Mouse (Mus musculus): ENCODE measurements around the gene Csrnp3. TPM values are rescaled to one million over a fixed set of nuclear protein-coding genes. Genes with fewer than 3 reads are reported as not detected.
"Not testable (repeated sequence)": the region's sequence is repeated elsewhere in the genome, so short reads cannot be mapped to it uniquely, and the experiment has no call there.

The Csrnp3 gene
- not detected for polyA plus RNA-seq (2017; shearing (Covaris generic))

DNA sequence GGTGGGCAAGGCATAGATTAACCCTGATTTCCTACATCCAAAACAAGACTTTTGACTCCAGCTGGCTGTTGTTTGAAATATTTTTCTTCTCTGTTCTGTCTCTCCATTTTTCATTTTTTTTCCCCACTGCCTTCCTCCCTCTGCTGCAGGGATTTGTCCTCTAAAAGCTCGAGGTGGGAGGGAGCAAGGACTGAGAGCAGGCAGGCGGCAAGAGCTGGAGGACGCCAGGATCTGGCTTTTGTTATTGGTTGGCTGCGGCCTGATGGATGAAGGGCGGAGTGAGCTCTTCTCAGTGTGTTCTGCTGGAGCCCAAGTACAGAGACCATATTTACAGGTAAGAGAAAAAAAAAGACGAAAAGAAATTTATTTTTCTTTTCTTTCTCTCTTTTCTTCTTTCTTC lies at the start of gene Csrnp3:
Csrnp3 (plus strand) TSS at position 217 of the 400 bp plus-strand sequence.
- no peak for ATAC-seq

GRCm38 (mm10) chr2:65801054-65801709 lies 44.4 kb upstream of the Csrnp3 start:
- no peak for ATAC-seq

GRCm38 (mm10) chr2:65806556-65806955 lies 39.0 kb upstream of the Csrnp3 start:
- ATAC-seq: no peak

- ATAC-seq: peak; percentile 51
Measured at GRCm38 (mm10) chr2:65811203-65811602, 34.4 kb upstream of the Csrnp3 start.

DNA sequence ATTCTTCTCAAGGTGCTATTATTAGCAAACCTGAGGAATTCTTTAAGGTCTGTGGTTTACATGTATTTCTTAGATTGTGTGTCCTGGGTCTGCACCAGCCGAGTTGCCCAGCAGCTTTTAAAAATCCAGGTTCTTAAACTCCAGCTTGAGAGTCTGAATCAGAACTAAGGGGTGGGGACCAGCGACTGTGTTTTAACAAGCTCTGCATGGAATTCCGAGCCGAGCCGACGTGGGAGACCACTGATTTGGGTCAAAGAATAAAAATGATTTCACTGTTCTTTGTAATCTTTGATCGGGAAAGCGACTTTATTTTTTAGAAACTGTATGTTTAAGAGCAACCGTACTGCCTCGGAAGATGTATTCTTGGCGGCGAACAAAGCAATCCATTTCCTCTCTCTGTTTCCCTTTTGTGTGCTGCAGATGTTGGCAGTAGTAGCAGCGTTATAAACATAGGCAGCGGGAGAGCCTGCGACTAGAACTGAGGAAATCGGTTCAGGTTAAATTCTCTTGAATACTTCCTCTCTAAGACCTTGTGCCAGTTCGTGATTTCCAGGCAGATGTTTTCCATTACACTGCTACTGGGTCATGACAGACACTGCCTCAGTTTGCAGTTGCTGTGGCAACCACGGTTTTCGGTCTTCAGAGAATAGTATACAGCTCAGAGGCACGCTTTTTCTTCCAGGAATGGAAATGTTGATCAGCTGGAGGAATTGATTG lies 27.3 kb upstream of the Csrnp3 start:
- ATAC-seq: peak; percentile 94

DNA sequence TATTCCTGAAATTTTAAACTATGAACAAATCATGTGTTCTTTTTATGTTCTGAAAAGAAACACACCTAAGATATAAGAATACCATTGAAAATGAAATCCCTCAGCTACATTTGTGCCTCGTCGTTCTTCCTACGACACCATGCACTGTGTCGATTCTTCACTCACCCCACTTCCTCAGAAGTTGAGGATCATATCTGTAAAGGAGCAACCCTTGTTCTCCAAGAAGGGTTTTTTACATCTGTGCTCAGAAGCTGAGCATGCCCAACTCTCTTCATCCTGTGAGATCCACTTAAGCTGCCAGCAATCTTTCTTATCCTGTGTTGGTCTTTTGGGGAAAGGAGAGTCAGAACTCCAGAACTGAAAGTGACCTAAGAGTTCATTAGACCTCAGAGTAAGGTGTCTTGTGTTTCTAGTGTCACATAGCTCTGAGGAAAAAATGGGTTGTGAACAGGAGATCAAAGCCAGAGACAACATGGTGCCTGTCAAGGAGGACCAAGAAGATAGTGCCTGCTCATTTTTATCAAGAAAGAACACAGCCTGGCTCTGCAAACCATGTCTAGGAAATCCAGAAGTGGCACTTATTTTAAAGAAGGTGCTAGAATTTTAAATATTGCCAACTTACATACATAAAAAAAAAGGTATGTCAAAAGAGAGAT lies 25.3 kb upstream of the Csrnp3 start:
- no peak for ATAC-seq

- peak; percentile 10 for ATAC-seq
Measured at GRCm38 (mm10) chr2:65826314-65826713, 19.3 kb upstream of the Csrnp3 start.

- peak; percentile 79 for ATAC-seq
Measured at GRCm38 (mm10) chr2:65826801-65827200, 18.8 kb upstream of the Csrnp3 start.

- ATAC-seq: no peak
Measured at GRCm38 (mm10) chr2:65828699-65829098, 16.9 kb upstream of the Csrnp3 start.

DNA sequence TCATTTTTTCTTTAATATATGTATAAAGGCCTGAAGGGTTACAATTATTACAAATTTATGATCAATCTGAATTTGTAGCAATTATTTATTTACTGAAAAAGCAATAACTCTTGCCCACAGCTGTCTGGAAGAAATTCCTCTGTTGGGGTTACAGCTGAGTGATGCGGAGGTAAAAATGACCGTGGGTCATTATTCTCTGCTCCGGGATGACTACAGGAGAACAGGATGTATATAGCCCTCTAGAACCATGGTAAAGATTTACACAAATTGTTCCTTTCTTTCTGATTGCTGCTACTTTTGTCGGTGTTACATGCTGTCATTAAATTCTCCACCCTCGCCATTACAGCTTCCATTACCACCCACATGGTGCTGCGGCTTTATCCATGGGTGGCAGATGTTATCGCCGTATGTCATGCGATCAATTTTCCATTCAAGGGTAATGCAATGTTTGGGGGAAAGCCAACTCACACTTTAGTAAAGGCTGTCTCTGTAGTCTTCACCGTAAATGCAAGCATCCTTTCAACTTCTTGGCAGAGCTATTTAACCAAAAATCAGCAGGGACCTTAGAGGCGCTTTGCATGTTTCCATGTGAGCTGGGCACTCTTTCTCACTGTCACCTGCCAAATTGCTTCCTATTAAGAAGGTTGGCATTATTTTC lies 12.7 kb upstream of the Csrnp3 start:
- ATAC-seq: peak; percentile 75

DNA sequence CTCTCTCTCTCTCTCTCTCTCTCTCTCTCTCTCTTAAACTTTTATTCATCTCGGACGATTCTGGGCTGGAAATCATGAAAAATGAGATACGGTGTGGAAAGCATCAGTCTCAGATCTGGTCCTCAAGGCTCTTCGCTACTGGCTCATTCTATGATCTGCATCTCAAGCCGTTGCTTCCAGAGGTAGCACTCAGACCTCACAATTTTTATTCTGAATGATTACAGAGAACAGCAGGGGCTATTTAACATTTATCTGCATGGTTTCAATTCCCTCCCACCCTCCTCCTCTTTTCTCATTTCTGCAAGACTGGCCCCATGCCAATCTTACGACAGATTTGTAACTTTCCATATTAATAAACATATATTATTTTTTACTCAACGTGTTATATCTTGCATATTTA lies 12.1 kb upstream of the Csrnp3 start:
- no peak for ATAC-seq

- ATAC-seq: no peak
Measured at GRCm38 (mm10) chr2:65841606-65842005, 4.0 kb upstream of the Csrnp3 start.

GRCm38 (mm10) chr2:65842356-65842755 lies 3.2 kb upstream of the Csrnp3 start:
- ATAC-seq: no peak

GRCm38 (mm10) chr2:65846000-65846755 lies 611 bp downstream of the Csrnp3 start:
- no peak for ATAC-seq

GRCm38 (mm10) chr2:65847463-65848110 lies 2.0 kb downstream of the Csrnp3 start:
- ATAC-seq: no peak

GRCm38 (mm10) chr2:65848706-65849105 lies 3.1 kb downstream of the Csrnp3 start:
- no peak for ATAC-seq

DNA sequence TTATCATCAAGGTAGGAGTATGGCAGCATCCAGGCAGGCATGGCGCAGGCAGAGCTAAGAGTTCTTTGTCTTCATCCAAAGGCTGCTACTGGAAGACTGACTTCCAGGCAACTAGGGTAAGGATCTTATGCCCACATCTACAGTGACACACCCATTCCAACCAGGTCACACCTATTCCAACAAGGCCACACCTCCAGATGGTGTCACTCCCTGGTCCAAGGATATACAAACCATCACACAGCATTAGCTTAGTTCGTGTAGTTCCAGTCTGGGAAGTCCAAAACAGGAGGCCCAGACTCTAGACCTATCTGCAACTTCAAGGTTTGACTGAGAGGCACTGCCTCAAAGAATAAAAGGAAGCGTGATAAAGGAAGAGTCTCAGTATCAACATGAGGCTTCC lies 4.7 kb downstream of the Csrnp3 start:
- ATAC-seq: not testable (repeated sequence)

DNA sequence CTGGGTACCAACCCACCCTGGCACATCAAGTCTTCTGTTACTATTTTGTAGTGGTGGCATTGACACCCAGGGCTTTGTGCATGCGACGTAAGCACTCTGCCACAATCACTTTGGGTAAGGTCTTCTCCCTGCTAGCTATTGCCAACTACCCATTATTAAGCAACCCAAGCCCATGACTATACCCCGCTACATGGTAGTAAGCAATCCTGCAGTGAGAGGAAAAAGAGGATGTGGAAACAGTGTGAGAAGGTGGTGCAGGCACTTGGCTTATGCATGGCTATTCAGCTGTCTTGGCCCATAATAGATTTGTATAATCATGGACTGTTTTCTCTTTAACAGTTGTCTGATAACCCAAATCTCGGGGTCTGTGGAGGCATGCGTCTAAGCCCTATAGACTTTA lies 11.2 kb downstream of the Csrnp3 start:
- no peak for ATAC-seq

GRCm38 (mm10) chr2:65859767-65860727 lies 14.5 kb downstream of the Csrnp3 start:
- ATAC-seq: no peak

DNA sequence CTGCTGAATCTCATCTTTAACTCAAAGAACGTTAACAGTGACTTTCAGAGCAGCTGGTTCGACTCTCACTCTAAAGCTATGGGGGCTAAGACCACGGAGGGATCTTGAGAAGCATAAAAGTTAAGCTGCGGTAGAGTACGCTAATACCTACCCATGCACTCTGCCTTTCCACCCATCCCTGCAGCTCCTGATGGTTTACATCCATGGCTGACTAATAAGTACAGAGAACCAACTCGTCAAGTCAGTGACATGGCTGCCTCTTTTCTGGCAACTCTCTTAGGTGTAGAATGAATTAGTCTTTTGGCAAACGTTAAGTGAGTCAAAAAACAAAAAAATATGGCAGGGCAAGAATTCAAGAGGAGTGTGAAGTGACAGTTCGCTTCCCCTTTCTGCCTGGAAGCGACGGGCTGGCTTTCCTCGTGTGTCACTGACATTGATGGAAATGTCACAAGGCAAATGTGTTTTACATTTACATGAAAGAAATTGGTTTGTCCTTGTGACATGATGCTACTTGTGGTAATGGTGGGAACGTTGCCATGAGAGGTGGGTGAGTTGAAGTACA lies 19.3 kb downstream of the Csrnp3 start:
- no peak for ATAC-seq

Measured in inflammation-experienced regulatory T-cells, adult 6 months (primary cell).